Mouse (Mus musculus) gastrocnemius, adult 2 months (tissue): ENCODE measurements around the gene Nxf2. TPM values are rescaled to one million over a fixed set of nuclear protein-coding genes. Genes with fewer than 3 reads are reported as not detected.

ENCODE experiments used
- DNase-seq: peaks from one replicate; pipeline ENCODE4 v3.0.0; 2022
- H3K27ac ChIP-seq: fragments of 200-600 bp; 2 replicates; pipeline ENCODE4 v1.8.1; 2022; ENCODE audit warnings: mild to moderate bottlenecking
- H3K4me3 ChIP-seq: fragments of 200-600 bp; 2 replicates; pipeline ENCODE4 v1.8.1; 2022; ENCODE audit warnings: mild to moderate bottlenecking, moderate library complexity
- CTCF ChIP-seq: fragments of 200-600 bp; IDR thresholded peaks from 2 replicates; pipeline ENCODE4 v1.8.1; 2022; ENCODE audit warnings: antibody characterized with exemption, mild to moderate bottlenecking, moderate library complexity
- intact Hi-C: fragments of 180-260 bp; cut with DNase I; formaldehyde crosslinking; loops from one replicate; pipeline ENCODE4 v1.15.1; 2025
- total RNA-seq, 2 experiments: library from RNA; stranded (reverse); gene quantifications; 2 replicates each; pipeline ENCODE4 v1.2.3; 2021

Nxf2 gene
- total RNA-seq, 2 experiments from 2014 or later: not detected

DNA sequence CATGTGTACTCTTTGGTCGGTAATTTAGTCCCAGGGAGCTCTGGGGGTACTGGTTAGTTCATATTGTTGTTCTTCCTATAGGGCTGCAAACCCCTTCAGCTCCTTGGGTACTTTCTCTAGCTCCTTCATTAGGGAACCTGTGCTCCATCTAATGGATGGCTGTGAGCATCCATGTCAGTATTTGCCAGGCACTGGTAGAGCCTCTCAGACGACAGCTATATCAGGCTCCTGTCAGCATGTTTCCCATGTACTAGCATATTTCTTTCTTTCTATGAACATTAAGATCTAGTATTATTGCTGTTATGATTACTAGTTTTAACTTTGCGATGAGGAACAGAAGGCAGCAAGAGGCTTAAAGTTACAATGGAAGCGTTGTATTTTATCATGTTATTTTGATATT lies 49.7 kb downstream of the Nxf2 start:
- TF ChIP-seq CTCF: no peak
- H3K4me3 ChIP-seq: no peak overlapping the region
- H3K27ac ChIP-seq: no peak overlapping the region
- intact Hi-C loops: loop anchor here (5.0 to 10.0 kb wide), 4 partner anchors 168 to 310 kb away; partner anchors contain the start of genes Gla and Hnrnph2
- no peak for DNase-seq

DNA sequence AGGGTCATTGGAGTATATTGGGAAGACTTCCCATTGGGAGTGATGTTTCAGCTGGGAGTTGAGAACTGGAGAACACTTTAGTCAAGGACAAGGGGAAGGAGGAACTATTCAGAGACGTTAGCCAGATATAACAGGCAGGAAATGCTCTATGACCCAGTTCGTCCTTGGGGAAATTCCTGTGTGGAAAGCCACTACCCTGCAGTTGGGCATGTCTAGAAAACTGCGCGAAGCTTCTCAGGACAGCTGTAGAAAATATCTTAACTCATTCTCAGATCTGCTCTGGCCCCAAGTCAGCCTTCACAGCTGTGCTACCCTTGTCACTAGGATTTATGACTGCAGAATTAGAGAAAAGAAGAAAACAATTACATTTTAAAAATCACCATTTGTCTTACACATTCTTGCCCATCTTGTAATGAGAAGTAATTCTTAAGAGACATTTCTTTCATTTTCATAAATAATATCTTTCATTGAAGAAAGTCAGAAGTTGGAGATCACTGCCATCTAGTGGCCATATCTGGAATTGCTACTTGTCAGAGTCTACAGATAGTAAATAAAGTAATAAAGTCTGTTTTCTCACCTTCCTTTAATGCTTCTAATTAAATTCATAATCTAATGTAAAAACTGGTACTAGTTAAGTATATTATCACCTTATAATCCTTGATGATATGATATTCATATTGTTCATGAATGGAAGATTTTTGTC lies 51.2 kb downstream of the Nxf2 start:
- peak; percentile 14 for DNase-seq
- TF ChIP-seq CTCF: peak; percentile 95
- no peak overlapping the region for H3K27ac ChIP-seq
- intact Hi-C loops: loop anchor here (5.0 to 10.0 kb wide), 4 partner anchors 166 to 309 kb away; partner anchors contain the start of genes Gla and Hnrnph2
- H3K4me3 ChIP-seq: peak overlapping the region; percentile 27

DNA sequence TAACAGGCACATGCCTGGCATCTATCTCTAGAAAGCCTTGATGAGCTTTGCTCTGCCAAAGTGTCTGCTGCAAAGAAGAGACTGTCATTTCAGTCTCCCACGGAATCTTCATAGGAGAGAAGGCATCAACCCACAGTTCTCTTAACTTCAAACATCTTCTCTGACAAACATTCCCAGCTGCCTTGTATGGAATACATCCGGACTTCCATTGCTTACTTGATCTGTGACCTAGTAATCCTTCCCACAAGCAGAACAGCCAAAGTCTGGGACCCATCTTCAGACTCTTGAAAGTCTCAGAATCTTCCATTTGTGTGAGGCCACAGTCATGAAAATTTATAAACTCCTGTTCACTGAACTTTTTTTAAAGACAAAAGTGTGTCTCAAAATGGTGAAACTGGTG lies 51.7 kb downstream of the Nxf2 start:
- no peak for DNase-seq
- no peak for TF ChIP-seq CTCF

DNA sequence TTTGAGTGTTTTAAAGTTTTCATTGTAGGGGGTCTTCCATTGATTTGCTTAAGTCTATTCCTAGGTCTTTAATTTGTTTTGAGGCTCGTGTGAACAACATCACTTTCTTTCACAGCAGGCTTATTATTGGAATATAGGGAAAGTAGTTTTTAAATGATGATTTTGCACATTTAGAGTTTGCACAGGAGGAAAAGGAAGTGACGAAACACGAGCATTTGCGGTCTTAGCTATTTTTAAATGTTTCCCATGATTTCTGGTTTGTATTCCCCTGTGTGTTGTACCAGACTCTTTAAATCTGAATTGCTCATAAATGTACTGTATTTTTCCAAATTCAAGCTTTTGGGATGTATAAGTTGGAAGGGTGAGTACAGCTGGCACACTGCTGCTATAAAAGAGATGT lies 54.2 kb downstream of the Nxf2 start:
- TF ChIP-seq CTCF: no peak
- H3K27ac ChIP-seq: no peak overlapping the region
- no peak overlapping the region for H3K4me3 ChIP-seq
- no peak for DNase-seq
- intact Hi-C loops: loop anchor here (5.0 to 10.0 kb wide), 4 partner anchors 163 to 306 kb away; partner anchors contain the start of genes Gla and Hnrnph2

More for the DNA sequence above, 51.7 kb downstream of the Nxf2 start:
- 0 out of 2 replicates have a peak overlapping the region, but pooled peaks have one; percentile 43 for H3K27ac ChIP-seq
- intact Hi-C loops: loop anchor here (5.0 to 10.0 kb wide), 4 partner anchors 166 to 308 kb away; partner anchors contain the start of genes Gla and Hnrnph2
- no peak overlapping the region for H3K4me3 ChIP-seq

Other genes with a start within 250 kb of the Nxf2 start
- gene Armcx1, start 246.8 kb downstream of the Nxf2 start, total RNA-seq: 1 to 10 TPM; 1.4 to 2.4 TPM
- 1 to 10 TPM; 1.4 to 1.5 TPM for gene Armcx6, start 213.3 kb downstream of the Nxf2 start, total RNA-seq
- gene Armcx3, start 208.2 kb downstream of the Nxf2 start, total RNA-seq: 10 to 100 TPM; 18.2 to 27.6 TPM
- gene Armcx2, start 155.5 kb downstream of the Nxf2 start, total RNA-seq: 1 to 10 TPM; 1.5 to 3.4 TPM
- gene Zmat1, start 44.5 kb upstream of the Nxf2 start, total RNA-seq: 1 to 10 TPM in 1 of 2 experiments, under 1 TPM in 1; 0.54 to 1.9 TPM
- gene Gm15023, start 212.9 kb upstream of the Nxf2 start, total RNA-seq: not detected
- gene Tceal6, start 245.9 kb upstream of the Nxf2 start, total RNA-seq: not detected